Mouse (Mus musculus) thymus, postnatal 36 days (tissue): Measurements from ENCODE around the gene Parp16.
A peak's percentile ranks its signal among the peaks of the same experiment; 100 is the strongest.
"Not testable (repeated sequence)": the region's sequence is repeated elsewhere in the genome, so short reads cannot be mapped to it uniquely, and the experiment has no call there.

Source experiments
- DNase-seq, 2 experiments: peaks; one replicate each; pipeline ENCODE4 v3.0.0; 2022; ENCODE audit warnings: mixed read lengths in 2 of 2

Gene Parp16

GRCm38 (mm10) chr9:65214425-65214777 is 19.2 kb downstream of the Parp16 start:
- DNase-seq, result no peak

DNA sequence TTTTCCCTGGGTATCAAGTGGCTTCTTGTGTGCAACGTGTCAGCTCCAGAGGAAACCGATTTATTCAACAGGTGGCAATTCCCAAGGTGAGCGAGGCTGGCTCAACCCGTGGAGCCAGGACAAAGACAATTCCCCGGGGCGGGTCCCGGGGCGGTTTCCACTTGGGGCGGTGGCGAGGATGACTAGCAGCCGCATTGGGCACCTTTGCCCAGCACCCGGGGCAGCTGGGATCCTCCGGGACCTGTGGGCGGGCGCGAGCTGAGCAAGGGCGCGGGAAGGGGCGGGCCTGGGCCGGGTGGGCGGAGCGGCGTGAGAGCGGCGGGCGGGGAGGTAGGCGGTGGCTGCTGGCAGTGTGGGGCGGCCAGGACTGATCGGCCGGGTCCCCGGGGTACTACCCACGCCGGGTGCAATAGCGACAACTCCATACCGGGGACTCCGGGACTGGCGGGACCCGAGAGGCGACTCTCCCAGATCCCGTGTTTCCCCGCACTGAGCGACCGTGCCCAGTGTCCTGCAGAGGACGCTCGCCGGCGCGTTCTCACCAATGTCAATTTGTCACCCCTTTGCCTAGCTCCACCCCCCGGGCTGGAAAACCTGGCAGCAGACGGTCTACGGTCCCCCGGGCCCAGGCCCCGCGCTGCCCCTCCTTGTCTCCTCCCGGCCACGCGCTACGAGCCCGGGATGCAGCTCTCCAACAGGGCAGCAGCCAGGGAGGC is 19.8 kb downstream of the Parp16 start:
- DNase-seq, result peak; percentile 86 to 87

- DNase-seq, result no peak
Measured at GRCm38 (mm10) chr9:65215494-65216126, 20.5 kb downstream of the Parp16 start.

- peak; percentile 42 to 51 for DNase-seq
Measured at GRCm38 (mm10) chr9:65216972-65217371, 21.8 kb downstream of the Parp16 start.

GRCm38 (mm10) chr9:65217661-65218060 is 22.5 kb downstream of the Parp16 start:
- peak in 1 of 2 experiments; percentile 23 for DNase-seq

- no peak for DNase-seq
Measured at GRCm38 (mm10) chr9:65218916-65219315, 23.8 kb downstream of the Parp16 start.

- DNase-seq, result not testable (repeated sequence)
Measured at GRCm38 (mm10) chr9:65220398-65220797, 25.2 kb downstream of the Parp16 start.

- DNase-seq, result no peak
Measured at GRCm38 (mm10) chr9:65223927-65224326, 28.8 kb downstream of the Parp16 start.

DNA sequence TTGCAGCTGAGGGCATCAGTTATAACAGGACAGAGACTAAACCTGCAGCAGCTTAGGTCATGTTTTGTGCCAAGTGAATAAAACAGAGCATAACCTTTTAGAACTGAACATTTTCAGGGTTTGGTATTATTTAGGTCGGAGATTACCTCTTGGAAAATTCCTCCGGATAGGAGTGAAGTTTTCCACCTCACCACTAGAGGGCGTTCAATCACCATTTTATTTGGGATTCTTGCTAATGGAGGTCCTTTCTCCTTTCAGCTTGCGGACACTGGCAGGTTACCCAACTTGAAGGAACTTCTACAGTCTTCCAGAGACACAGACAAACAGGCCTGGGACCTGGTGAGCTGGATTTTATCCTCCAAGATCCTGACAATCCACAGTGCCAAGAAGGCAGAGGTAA is 30.6 kb downstream of the Parp16 start:
- DNase-seq, result no peak

GRCm38 (mm10) chr9:65230250-65230649 is 35.1 kb downstream of the Parp16 start:
- DNase-seq, result no peak

GRCm38 (mm10) chr9:65231284-65231683 is 36.1 kb downstream of the Parp16 start:
- no peak for DNase-seq

GRCm38 (mm10) chr9:65233243-65233985 is 38.3 kb downstream of the Parp16 start:
- no peak for DNase-seq

DNA sequence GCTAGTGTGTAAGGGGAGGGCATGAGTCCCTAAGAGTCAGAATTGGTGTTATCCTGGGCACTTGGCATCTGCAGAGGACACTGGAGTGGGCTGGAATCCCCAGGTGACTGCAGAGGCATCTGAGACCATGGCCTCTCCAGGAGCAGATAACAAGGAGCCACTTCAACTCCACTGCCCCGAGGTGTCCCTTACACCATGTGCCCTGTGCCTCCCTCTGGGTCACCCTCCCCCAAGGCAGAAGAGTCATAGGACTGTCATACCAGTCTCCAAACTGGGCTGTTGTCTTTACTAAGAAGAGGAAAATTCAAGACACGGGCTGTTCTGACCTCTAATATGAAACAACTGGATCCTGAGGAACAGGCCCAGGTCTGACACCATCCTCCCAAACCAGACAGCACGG is 39.6 kb downstream of the Parp16 start:
- DNase-seq, result no peak

GRCm38 (mm10) chr9:65235601-65236000 is 40.4 kb downstream of the Parp16 start:
- no peak for DNase-seq

DNA sequence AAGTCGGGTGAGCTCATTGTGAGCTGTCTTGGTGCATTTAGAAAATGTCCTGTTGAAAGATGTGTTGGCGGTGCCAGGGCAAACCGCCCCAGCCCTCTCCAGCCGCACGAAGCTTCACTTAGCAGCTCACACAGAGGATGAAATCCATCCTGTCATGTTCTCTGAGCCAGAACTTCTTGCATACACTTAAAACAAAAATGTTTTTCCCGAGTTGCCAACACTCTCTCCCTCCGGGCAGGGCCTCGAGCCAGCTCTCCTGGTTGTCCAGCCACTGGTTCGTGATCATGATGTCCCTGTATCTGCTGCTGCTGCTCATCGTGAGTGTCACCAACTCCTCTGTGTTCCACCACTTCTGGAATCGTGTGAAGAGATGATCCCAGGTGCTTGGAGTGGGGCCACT is 42.5 kb downstream of the Parp16 start:
- DNase-seq, result no peak

- peak in 1 of 2 experiments; percentile 23 for DNase-seq
Measured at GRCm38 (mm10) chr9:65238191-65238760, 43.1 kb downstream of the Parp16 start.

GRCm38 (mm10) chr9:65239176-65239575 is 44.0 kb downstream of the Parp16 start:
- DNase-seq, result no peak

DNA sequence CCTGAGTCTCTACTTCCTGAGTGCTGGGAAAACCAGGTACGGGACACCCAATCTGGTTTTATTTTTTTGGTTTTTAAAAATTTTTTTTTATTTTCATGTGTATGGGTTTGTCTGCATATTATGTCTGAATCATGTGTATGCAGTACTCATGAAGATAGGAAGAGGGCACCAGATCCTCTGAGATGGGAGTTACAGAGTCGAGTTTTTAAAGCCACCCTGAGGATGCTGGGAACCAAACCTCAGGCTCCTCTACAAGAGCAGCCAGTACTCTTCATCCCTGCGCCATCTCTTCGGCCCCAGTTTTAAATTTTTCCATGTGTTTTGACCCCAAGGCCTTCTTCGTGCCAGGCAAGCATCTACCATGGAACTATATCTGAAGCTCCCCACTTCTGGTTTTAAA is 44.6 kb downstream of the Parp16 start:
- no peak for DNase-seq

GRCm38 (mm10) chr9:65240587-65240986 is 45.4 kb downstream of the Parp16 start:
- no peak for DNase-seq

- DNase-seq, result no peak
Measured at GRCm38 (mm10) chr9:65241973-65242372, 46.8 kb downstream of the Parp16 start.

DNA sequence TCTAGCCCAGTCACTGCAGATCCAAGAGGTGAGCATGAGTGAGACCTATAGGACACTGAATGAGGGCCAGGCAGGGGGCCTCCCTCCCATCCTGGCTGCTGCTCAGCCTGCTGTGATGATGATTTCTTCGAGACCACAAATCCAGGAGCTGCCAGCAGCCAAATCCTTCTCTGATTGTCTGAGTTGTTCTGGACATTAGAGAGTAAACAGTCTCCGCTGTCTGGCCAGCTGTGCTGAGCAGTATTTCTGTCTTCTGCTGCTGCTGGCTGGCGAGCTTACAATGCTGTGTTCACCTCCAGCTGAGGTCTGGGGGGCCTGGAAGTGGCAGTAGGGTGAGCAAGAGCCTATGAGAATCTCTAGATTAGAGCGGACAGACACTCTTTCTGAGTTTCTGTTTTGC is 48.1 kb downstream of the Parp16 start:
- no peak for DNase-seq

DNA sequence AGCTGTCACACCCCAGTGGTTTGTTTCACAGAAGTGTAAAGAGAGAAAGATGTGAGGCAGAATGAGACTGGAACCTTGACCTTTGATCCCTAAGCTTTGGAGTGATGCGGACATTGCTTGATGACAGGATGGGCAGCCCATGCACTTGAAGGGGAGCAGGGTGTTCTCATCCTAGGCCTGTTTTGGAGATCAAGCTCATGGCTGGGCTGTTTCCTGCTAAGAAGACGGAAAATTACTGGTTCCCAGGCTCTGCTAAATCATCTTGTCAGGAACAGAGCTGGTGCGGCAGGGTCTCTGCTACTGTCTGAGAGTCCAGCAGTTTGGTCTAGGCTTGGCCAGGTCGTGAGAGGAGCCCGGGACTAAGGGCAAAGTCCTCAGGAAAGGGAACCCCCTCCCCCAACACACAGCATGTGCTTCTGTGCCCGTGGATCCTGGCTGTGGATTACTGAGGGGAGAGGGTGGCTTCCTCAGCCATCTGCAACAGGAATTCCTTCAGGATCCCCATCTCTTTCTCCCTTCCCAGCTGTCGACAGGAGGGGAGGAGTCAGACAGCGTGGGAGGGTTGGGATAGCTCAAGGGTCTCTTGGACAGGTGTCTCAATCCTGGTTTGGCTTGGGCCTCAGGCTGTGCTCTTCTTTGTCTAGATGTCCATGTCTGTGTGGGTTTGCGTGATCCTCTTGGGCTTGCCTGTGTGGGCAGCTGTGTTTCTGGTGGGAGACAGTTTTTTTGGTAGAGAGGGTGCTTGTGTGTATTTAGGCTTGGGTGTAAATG is 49.1 kb downstream of the Parp16 start:
- DNase-seq, result no peak
